Mouse (Mus musculus) adrenal gland, adult 2 months (tissue): ENCODE data around the gene Ctss. TPM values are rescaled to one million over a fixed set of nuclear protein-coding genes. Genes with fewer than 3 reads are reported as not detected.

Experiments
- DNase-seq: peaks from one replicate; pipeline ENCODE4 v3.0.0; 2021
- long read RNA-seq: library from polyadenylated mRNA; stranded (forward); transcript quantifications from one replicate; pipeline ENCODE4 v2.0.0, GENCODE M21; 2021
- polyA plus RNA-seq: library from polyadenylated mRNA; depleted of rRNA; stranded (reverse); fragments of >200 nt; gene quantifications from 2 replicates; pipeline ENCODE4 v1.2.3, GENCODE M21; 2012; rRNA removed
- total RNA-seq, 2 experiments: library from RNA; stranded (reverse); gene quantifications; 2 replicates each; pipeline ENCODE4 v1.2.3; 2021

Gene Ctss
- total RNA-seq (10 to 100 TPM; 51.8 to 57.1 TPM), polyA plus RNA-seq (5.5 and 8.0 TPM in 2 replicates)
- long read RNA-seq, transcript Ctss-202 (8 exons, 1,355 nt) = major isoform, 19 of 24 reads
- long read RNA-seq, partial matches to known transcripts = 2 of 24 reads
- long read RNA-seq, other reads (novel, unspliced or antisense) = 0 of 24 reads

DNA sequence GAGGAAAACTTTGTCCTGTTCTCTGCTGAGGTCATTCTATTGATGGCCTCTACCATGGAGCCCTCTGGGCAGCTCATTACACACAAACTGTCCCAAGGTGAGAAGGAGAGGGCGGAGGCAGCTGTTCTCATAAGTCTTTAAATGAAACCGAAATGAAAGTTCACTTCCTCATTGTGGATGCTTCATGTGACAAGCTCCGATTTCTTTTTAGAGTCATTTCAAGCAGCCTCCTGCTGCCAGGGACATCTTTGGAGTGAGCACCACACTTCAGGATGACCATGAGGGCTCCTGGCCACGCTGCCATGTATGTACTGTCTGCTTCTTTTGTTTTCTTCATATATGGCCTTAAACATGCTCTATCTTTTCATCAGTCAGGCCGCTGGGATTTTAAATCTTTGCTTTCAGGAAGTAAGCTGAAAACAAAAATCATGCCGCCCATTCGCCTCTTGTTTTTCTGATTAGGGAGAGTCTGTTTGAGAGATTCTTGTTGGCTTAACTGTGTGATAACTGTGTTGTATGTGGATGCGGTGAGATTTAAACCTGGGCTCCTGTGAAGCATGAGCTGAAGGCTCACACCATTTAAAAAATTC, at the start of gene Ctss:
Gene Ctss, plus strand, starts transcription at position 165 of the 590 bp plus-strand sequence.
- DNase-seq = no peak

DNA sequence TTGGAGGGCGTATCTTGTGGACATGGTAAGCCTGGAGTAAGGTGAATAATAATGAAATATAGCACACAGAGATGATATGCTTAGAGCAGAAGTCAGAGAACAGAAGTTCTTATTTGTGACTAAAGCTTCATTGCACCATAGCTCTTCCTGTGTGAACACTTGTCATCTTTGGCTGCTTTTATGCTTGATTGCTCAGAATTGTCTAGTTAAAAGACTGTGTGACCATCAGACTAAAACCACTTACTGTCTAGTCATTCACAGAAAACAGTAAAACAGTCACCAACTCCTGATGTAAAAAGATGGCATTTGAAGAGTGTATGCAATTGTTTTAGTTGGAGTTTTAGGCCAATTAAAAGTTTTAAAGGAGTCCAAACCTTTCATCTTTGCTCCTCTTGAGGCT, 47.6 kb upstream of the Ctss start:
- DNase-seq = no peak

GRCm38 (mm10) chr3:95486421-95486820, 40.2 kb upstream of the Ctss start:
- no peak for DNase-seq

DNA sequence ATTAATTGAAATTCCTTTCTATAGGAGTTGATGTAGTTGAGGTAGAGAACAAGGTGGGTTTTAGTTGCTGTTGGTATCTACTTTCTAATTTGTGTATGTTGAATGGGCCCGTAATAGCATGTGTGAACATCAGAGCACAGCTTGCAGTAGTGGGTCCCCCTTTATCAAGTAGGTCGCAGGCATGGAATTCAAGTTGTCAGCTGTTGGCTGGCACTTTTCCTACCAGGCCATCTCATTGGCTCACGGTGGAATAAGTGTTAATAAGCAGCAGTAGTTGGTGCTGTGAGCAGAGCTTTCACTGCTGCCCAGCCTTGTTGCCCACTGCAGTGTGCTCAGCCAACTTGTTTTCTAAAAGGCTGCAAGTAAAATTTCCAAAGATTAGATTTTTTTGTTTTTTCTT, 37.9 kb upstream of the Ctss start:
- DNase-seq = no peak

- DNase-seq = no peak
Observed at GRCm38 (mm10) chr3:95490238-95490637, 36.3 kb upstream of the Ctss start.

GRCm38 (mm10) chr3:95494342-95494741, 32.2 kb upstream of the Ctss start:
- DNase-seq = peak; percentile 69

- DNase-seq = no peak
Observed at GRCm38 (mm10) chr3:95498229-95498628, 28.4 kb upstream of the Ctss start.

- DNase-seq = no peak
Observed at GRCm38 (mm10) chr3:95499024-95499423, 27.6 kb upstream of the Ctss start, which contains the start of gene Ctsk. TSS of gene Ctsk (plus strand) at chr3:95499256.

DNA sequence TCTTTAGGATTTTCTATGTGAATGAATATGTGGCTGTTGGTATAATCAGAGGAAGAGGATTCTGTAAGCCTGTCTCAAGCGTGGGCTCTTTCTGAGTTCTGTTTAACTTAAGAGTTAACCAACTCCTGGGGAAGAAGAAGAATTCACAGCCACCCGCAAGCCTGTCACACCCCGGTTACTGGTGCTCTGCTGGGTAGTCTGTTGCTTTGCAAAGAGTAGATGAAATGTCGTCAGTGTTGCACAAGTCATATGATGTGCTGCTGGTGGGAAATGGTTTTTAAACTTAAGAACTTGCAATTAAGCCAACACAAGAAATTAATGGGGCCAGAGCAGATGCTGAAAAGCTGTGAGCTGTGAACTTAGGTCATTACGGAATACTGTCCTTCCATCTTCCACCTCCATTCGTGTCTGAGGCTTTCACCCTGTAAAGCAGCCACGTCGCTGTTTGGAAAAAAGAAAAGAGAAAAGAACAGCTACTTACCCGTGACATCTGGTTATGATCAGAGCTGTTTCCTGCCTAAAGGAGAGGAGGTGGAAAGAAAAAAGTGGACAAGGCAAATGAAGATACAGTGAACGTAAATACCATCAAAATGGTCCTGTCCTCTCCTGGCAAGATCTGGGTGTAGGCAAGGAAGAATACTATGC, 27.0 kb upstream of the Ctss start:
- no peak for DNase-seq

GRCm38 (mm10) chr3:95502312-95502711, 24.3 kb upstream of the Ctss start:
- no peak for DNase-seq

DNA sequence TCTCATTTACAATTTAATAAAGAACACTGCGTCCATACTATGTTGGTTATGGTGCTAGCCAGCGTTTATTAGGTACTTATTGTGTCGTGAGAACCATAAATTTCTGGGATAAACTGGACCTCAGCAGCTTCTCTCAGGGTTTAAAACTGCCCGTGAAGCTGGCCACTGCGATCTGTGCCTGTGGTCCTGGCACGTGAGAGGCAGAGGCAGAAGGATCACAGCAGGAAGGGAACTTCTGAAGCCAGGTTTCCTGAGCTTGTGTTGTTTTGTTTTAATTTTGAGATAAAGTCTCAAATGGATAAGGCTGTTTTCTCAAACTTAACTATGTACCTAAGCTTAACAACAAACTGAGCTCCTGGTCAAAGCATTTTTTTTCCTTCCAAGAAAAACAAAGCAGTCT, 17.2 kb upstream of the Ctss start:
- no peak for DNase-seq

DNA sequence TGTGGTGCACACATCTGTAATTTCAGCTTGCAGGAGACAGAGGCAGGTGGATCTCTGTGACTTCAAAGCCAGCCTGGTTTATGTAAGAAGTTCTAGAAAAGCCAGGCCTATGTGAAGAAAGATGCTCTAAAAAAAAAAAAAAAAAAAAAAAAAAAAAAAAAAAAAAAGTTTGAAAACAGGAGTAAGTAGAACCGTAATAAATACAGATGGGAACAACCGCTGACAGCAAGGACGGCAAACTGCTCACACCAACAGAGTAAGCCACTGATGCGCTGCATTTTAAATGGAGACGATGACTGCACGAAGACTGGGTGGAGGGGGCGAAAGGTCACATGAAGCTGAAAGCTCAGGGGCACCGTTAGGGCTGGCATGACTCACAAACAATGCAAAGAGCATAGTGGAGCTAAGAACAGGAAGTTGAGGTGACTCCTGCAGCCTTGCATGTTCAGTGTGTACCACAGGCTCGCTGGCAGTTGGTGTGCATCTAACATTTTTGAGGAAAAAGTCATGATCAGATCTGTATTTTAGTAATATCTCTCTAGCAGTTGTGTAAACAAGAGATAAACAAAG, 14.9 kb upstream of the Ctss start:
- peak; percentile 40 for DNase-seq

- no peak for DNase-seq
Observed at GRCm38 (mm10) chr3:95516614-95517041, 10.0 kb upstream of the Ctss start.

- DNase-seq = peak; percentile 78
Observed at GRCm38 (mm10) chr3:95517493-95517898, 9.1 kb upstream of the Ctss start.

- no peak for DNase-seq
Observed at GRCm38 (mm10) chr3:95518891-95519290, 7.7 kb upstream of the Ctss start.

- no peak for DNase-seq
Observed at GRCm38 (mm10) chr3:95519315-95519714, 7.3 kb upstream of the Ctss start.

GRCm38 (mm10) chr3:95520100-95520499, 6.5 kb upstream of the Ctss start:
- DNase-seq = no peak

DNA sequence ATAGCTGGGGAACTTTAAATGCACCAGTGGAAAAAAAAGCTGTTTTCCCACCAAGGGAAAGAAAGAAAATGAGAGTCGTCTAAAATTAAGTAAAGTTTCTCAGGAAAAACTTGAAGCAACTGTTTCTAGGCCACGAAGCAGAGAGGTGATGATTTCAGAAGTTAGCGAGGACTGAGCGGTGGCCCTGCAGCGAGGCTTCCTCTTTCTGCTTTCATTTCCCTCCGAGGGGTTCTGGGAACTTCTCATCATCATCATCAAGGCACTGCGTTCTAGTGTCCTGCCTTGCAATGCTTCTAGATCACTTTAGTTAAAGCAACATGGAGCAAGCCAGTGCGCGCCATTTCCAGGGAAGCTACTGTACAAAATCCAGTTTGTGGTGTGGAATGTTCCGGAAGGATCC, 5.4 kb upstream of the Ctss start:
- DNase-seq = no peak

GRCm38 (mm10) chr3:95523662-95524061, 2.9 kb upstream of the Ctss start:
- DNase-seq = no peak

DNA sequence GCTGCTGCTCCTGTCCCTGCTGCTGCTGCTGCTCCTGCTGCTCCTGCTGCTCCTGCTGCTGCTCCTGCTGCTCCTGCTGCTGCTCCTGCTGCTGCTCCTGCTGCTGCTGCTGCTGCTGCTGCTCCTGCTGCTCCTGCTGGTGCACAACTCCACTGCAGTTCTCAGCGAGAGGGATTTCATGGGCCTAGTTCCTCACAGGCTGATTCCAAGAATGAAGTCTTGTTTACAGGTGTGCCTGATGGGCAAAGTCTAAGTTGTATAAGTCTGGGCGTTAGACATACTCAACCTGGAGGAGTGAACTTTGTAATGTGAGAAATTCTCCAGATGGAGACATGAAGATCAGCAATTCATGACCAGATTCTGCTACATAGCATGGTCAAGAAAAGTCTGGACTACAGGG, 1.9 kb upstream of the Ctss start:
- DNase-seq = no peak

DNA sequence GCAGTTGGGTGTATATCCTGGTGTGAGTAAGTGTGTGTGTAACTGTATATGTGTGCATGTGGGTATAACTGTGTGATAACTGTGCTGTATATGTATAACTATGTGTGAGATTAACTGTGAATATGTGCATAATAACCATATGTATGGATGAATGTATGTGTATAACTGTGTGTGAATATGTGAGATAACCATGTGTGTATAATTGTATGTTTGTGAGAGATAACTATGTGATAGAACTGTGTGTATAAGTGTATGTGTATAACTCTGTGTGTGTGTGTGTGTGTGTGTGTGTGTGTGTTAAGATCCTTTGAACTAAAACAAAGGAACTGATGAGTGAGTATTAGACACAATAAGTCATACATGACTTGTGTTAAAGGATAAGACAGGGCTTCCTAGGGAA, 475 bp upstream of the Ctss start:
- no peak for DNase-seq

DNA sequence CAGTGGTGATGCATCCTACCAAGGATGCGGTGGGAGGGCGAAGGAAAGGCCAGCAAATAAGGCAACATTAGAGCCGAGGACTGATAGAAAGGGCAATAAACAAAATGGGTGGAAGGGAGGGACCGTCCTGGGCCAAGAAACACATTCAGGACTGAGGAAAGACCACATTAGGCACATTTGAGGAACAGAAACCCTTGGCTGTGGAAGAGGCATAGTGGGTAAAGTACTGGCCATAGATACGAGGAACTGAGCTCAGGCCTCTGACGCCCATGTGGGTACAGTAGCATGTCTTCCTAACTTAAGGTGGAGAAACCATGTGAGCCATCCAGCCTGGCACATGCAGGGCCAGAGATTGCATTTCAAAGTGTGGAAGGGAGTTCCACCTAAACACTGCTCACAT, 3.2 kb downstream of the Ctss start:
- no peak for DNase-seq

- no peak for DNase-seq
Observed at GRCm38 (mm10) chr3:95531025-95531424, 4.4 kb downstream of the Ctss start.
